Mouse (Mus musculus) hindbrain, embryonic 11.5 days (tissue): ENCODE measurements around the gene Paqr9. TPM values are rescaled to one million over a fixed set of nuclear protein-coding genes. Genes with fewer than 3 reads are reported as not detected.
A peak's percentile ranks its signal among the peaks of the same experiment; 100 is the strongest.
"Not testable (repeated sequence)": the region's sequence is repeated elsewhere in the genome, so short reads cannot be mapped to it uniquely, and the experiment has no call there.

Experiments
- ATAC-seq: fragments of 200-750 bp; cut with Nextera tagmentation; 2 replicates; pipeline ENCODE4 v1.8.0; 2017; ENCODE audit warnings: mild to moderate bottlenecking, moderate TSS enrichment, moderate library complexity; ENCODE audit not compliant: low FRiP score
- DNase-seq: peaks from one replicate; pipeline ENCODE4 v3.0.0-alpha.2; 2015; ENCODE audit warnings: low spot score
- H3K27ac ChIP-seq: fragments of 300-500 bp; sonication (generic); 2 replicates; pipeline ENCODE4 v1.5.1; 2014; ENCODE audit warnings: mild to moderate bottlenecking, low read depth, low read length
- H3K27me3 ChIP-seq: fragments of 300-500 bp; sonication (generic); 2 replicates; pipeline ENCODE4 v1.6.1; 2014; ENCODE audit warnings: mild to moderate bottlenecking, low read length, moderate library complexity, mixed read lengths; ENCODE audit not compliant: control insufficient read depth, insufficient read depth
- H3K36me3 ChIP-seq: fragments of 300-500 bp; sonication (generic); 2 replicates; pipeline ENCODE4 v1.6.1; 2014; ENCODE audit warnings: mild to moderate bottlenecking, low read length, moderate library complexity, mixed read lengths; ENCODE audit not compliant: control insufficient read depth, insufficient read depth
- H3K4me1 ChIP-seq: fragments of 300-500 bp; sonication (generic); replicated peaks from 2 replicates; pipeline ENCODE4 v1.6.1; 2014; ENCODE audit warnings: low read length, mixed read lengths; ENCODE audit not compliant: control insufficient read depth, insufficient read depth
- H3K4me2 ChIP-seq: fragments of 300-500 bp; sonication (generic); replicated peaks from 2 replicates; pipeline ENCODE4 v1.6.1; 2014; ENCODE audit warnings: mild to moderate bottlenecking, low read depth, low read length
- H3K4me3 ChIP-seq: fragments of 300-500 bp; sonication (generic); 2 replicates; pipeline ENCODE4 v1.5.1; 2014; ENCODE audit warnings: low read depth, low read length
- H3K9ac ChIP-seq: fragments of 300-500 bp; sonication (generic); 2 replicates; pipeline ENCODE4 v1.6.1; 2014; ENCODE audit warnings: low read depth, low read length
- H3K9me3 ChIP-seq: fragments of 300-500 bp; sonication (generic); 2 replicates; pipeline ENCODE4 v1.6.1; 2016; ENCODE audit warnings: low read length; ENCODE audit not compliant: control insufficient read depth
- WGBS: fragments of 180-500 bp; shearing (Covaris S2); extraction: QIAGEN DNeasy Blood & Tissue Kit; methylation state at CpG from one replicate; pipeline ENCODE4 v1.1.7; 2014; 5-methylcytosine and 5-hydroxymethylcytosine counted together
- polyA plus RNA-seq: library from polyadenylated mRNA; unstranded; fragments of >200 nt; fragmentation: Nextera tagmentation; extraction: Ambion mirVana; gene quantifications from 2 replicates; pipeline ENCODE4 v1.2.1, GENCODE M21; 2014

Paqr9 gene
- polyA plus RNA-seq: 0.37 and 0.46 TPM in 2 replicates

GRCm38 (mm10) chr9:95559059-95559935 lies at the start of gene Paqr9:
Gene Paqr9, plus strand, starts transcription at chr9:95559657.
- DNase-seq: peak; percentile 61
- Histone ChIP-seq H3K4me1 (peaks cover 5% of the 10 kb centered on the region; the same call in 1 of the 2 replicates), H3K27me3 (peaks cover 39% of the 10 kb centered on the region), H3K4me2 (peak within 1 kb of the TSS; percentile 96), H3K4me3 (peak within 1 kb of the TSS; percentile 55), H3K9me3 (no peaks in the 10 kb centered on the region), H3K9ac (peak within 1 kb of the TSS; percentile 68), H3K36me3 (no peaks in the 10 kb centered on the region), H3K27ac (no peak within 1 kb of the TSS)
- WGBS: under 1% methylated on average over 39 of the region's 118 CpGs
- peak; percentile 75 for ATAC-seq

- H3K4me3 ChIP-seq: peak overlapping the region; percentile 99
- no peaks in the 10 kb centered on the region for H3K9me3 ChIP-seq
- DNase-seq (no peak), ATAC-seq (peak; percentile 34)
- H3K4me1 ChIP-seq: no peaks in the 10 kb centered on the region; the same call in 1 of the 2 replicates
- 10% methylated on average over 21 of the region's 21 CpGs for WGBS
- peak overlapping the region; percentile 87 for H3K4me2 ChIP-seq
- H3K9ac ChIP-seq: peak overlapping the region; percentile 90
- H3K27me3 ChIP-seq: no peaks in the 10 kb centered on the region
- H3K36me3 ChIP-seq: no peaks in the 10 kb centered on the region
- H3K27ac ChIP-seq: no peak overlapping the region
Measured at GRCm38 (mm10) chr9:95510693-95511404, 48.6 kb upstream of the Paqr9 start.

GRCm38 (mm10) chr9:95511472-95512330 lies 47.8 kb upstream of the Paqr9 start, which contains the start of gene U2surp:
Gene U2surp, minus strand, starts transcription at chr9:95511996.
- peak; percentile 98 for DNase-seq
- Histone ChIP-seq H3K27ac (peak within 1 kb of the TSS; percentile 75), H3K4me2 (peak within 1 kb of the TSS; percentile 87), H3K9me3 (no peaks in the 10 kb centered on the region), H3K27me3 (no peaks in the 10 kb centered on the region), H3K4me3 (peak within 1 kb of the TSS; percentile 99), H3K36me3 (no peaks in the 10 kb centered on the region), H3K9ac (peak within 1 kb of the TSS; percentile 90), H3K4me1 (no peaks in the 10 kb centered on the region; the same call in 1 of the 2 replicates)
- ATAC-seq: peak; percentile 95
- under 1% methylated on average over 73 of the region's 74 CpGs for WGBS

DNA sequence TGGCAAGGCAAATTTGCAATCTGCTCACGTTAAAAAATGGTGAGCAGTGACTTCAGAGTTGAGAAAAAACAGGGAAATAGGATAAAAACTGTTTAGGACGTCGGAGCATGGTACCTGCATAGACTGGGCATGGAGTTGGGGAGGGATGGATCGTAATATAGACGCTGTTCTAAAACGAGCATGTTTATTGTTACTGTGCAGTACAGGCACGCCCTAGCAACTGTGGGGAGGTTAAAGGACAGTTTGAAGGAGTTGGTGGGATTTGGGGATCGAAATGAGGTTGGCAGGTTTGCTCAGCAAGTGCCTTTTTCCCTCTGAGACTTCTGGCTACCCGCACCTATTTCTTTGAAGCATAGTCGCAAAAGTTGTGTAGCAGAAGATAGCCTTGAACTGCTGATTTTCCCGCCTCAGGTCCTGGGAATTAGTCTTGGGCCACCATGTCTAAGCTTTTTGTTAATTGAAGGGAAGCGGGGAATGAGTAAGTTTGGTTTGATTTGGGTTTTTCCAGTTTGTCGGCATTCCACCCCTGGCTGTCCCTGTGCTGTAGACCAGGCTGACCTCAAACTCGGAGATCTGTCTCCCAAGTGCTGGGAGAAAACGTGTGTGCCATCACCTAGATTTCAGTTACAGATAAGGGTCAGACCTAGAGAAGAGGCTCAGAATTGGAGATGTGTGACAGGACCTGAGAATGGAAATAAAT lies 47.0 kb upstream of the Paqr9 start:
- Histone ChIP-seq H3K27me3 (no peaks in the 10 kb centered on the region), H3K4me1 (no peaks in the 10 kb centered on the region; the same call in 1 of the 2 replicates), H3K27ac (peak overlapping the region; percentile 60), H3K4me2 (peak overlapping the region; percentile 85), H3K9ac (peak overlapping the region; percentile 61), H3K36me3 (no peaks in the 10 kb centered on the region), H3K9me3 (no peaks in the 10 kb centered on the region), H3K4me3 (peak overlapping the region; percentile 99)
- DNase-seq: no peak
- ATAC-seq: peak; percentile 65
- WGBS: 24% methylated on average over 15 of the region's 15 CpGs

DNA sequence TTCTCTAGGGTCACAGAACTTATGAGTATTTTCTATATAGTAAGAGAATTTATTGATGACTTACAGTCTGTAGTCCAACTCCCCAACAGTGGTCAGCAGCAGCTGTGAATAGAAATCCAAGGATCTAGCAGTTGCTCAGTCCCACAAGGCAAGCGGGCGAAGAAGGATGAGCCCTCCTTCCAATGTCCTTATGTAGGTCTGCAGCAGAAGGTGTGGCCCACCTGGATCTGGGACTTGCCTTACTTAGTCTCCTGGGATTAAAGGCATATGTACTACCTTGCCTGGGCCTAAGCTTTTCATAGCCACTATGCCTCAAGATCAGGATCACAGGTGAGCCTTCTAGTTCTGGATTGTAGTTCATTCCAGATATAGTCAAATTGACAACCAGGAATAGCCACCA lies 45.7 kb upstream of the Paqr9 start:
- Histone ChIP-seq H3K27me3 (no peaks in the 10 kb centered on the region), H3K9me3 (no peaks in the 10 kb centered on the region), H3K4me1 (no peaks in the 10 kb centered on the region; the same call in 1 of the 2 replicates), H3K4me2 (no peak overlapping the region), H3K27ac (no peak overlapping the region), H3K9ac (no peak overlapping the region), H3K4me3 (no peak overlapping the region), H3K36me3 (no peaks in the 10 kb centered on the region)
- ATAC-seq: no peak
- no peak for DNase-seq
- 92% methylated on average over 2 of the region's 2 CpGs for WGBS

DNA sequence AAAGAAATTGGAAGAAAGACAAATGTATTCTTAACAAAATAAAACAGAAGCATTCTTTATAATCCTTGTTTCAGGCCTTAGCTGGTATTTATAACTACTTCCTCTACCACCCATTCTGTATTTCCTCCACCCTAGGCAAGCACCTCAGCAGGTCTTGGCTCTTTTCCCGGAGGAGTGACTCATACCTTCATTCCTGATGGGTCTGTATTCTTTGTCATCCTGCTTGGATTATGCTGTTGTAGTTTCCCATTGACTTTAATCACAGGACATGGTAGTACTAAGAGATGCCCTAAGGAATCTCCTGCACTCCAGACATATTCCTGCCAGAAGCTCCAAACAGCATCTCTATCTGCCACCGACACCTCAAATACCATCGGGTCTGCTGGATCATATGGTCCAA lies 45.1 kb upstream of the Paqr9 start:
- ATAC-seq, H3K4me2 ChIP-seq: not testable (repeated sequence)
- WGBS: 94% methylated on average over 3 of the region's 3 CpGs

GRCm38 (mm10) chr9:95520563-95520962 lies 38.9 kb upstream of the Paqr9 start:
- DNase-seq: no peak

More for the DNA sequence above, 45.1 kb upstream of the Paqr9 start:
- not testable (repeated sequence) for H3K4me1 ChIP-seq, H3K4me3 ChIP-seq, H3K9ac ChIP-seq, H3K27me3 ChIP-seq, H3K27ac ChIP-seq, H3K9me3 ChIP-seq, H3K36me3 ChIP-seq, DNase-seq

DNA sequence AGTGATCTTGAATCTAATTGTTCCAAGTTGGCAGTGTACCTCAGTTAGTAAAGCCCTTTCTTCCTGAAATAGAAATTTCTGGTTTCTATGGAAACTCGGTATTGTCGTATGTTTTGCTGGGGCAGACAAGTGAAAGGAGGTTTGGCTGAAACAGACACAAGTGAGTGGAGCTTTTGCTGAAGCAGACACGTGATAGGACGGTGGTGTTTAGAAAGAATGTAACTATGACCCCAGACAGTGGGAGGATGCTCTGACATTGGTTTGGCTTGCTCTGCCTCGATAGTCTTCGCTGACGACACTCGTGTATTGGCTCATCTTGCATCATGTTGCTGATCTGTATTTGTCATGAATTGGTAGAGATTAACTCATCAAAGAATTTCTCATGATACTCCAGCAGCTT lies 38.4 kb upstream of the Paqr9 start:
- Histone ChIP-seq H3K4me1 (no peaks in the 10 kb centered on the region), H3K4me3 (no peak overlapping the region), H3K4me2 (no peak overlapping the region), H3K27me3 (no peaks in the 10 kb centered on the region), H3K9me3 (no peaks in the 10 kb centered on the region), H3K36me3 (no peaks in the 10 kb centered on the region), H3K27ac (no peak overlapping the region), H3K9ac (no peak overlapping the region)
- WGBS: 93% methylated on average over 8 of the region's 8 CpGs
- ATAC-seq (no peak), DNase-seq (no peak)

More at GRCm38 (mm10) chr9:95520563-95520962, 38.9 kb upstream of the Paqr9 start:
- WGBS: 86% methylated on average over 5 of the region's 5 CpGs
- no peaks in the 10 kb centered on the region for H3K9me3 ChIP-seq
- H3K36me3 ChIP-seq: no peaks in the 10 kb centered on the region
- no peak overlapping the region for H3K4me3 ChIP-seq
- no peak for ATAC-seq
- H3K27ac ChIP-seq: no peak overlapping the region
- H3K9ac ChIP-seq: no peak overlapping the region
- no peak overlapping the region for H3K4me2 ChIP-seq
- no peaks in the 10 kb centered on the region for H3K4me1 ChIP-seq
- H3K27me3 ChIP-seq: no peaks in the 10 kb centered on the region
